Mouse (Mus musculus) layer of hippocampus, adult 8-10 months (tissue): ENCODE data around the gene Tfap4. TPM values are rescaled to one million over a fixed set of nuclear protein-coding genes. Genes with fewer than 3 reads are reported as not detected.

ENCODE experiments used
- DNase-seq, 2 experiments: peaks; one replicate each; pipeline ENCODE4 v3.0.0; 2022; ENCODE audit warnings: low spot score in 2 of 2
- total RNA-seq, 4 experiments: library from RNA; stranded (reverse); gene quantifications; 2 replicates each; pipeline ENCODE4 v1.2.4; 2022

The Tfap4 gene
- total RNA-seq, 4 experiments from 2014 or later: 5.8 to 7.4 (median 7.4) TPM

- no peak for DNase-seq
These were observed 39.0 kb downstream of the Tfap4 start for GRCm38 (mm10) chr16:4520673-4521072.

- DNase-seq: no peak
These were observed 39.8 kb downstream of the Tfap4 start for GRCm38 (mm10) chr16:4519825-4520224.

- DNase-seq: no peak
These were observed 40.5 kb downstream of the Tfap4 start for GRCm38 (mm10) chr16:4519157-4519556.

- DNase-seq: no peak
These were observed 41.7 kb downstream of the Tfap4 start for GRCm38 (mm10) chr16:4517906-4518305.

GRCm38 (mm10) chr16:4514383-4514782 lies 45.3 kb downstream of the Tfap4 start:
- DNase-seq: no peak

- no peak for DNase-seq
These were observed 46.8 kb downstream of the Tfap4 start for GRCm38 (mm10) chr16:4512661-4513438.

- peak in 1 of 2 experiments; percentile 38 for DNase-seq
These were observed 48.3 kb downstream of the Tfap4 start for GRCm38 (mm10) chr16:4511371-4511770.

- no peak for DNase-seq
These were observed 53.5 kb downstream of the Tfap4 start for GRCm38 (mm10) chr16:4506181-4506580.

- no peak for DNase-seq
These were observed 56.2 kb downstream of the Tfap4 start for GRCm38 (mm10) chr16:4503495-4503894.

GRCm38 (mm10) chr16:4502568-4502967 lies 57.1 kb downstream of the Tfap4 start:
- no peak for DNase-seq

- DNase-seq: no peak
These were observed 58.0 kb downstream of the Tfap4 start for GRCm38 (mm10) chr16:4501703-4502102.

- no peak for DNase-seq
These were observed 58.9 kb downstream of the Tfap4 start for GRCm38 (mm10) chr16:4500598-4501385.

- no peak for DNase-seq
These were observed 61.7 kb downstream of the Tfap4 start for GRCm38 (mm10) chr16:4497762-4498607.

GRCm38 (mm10) chr16:4496470-4496869 lies 63.2 kb downstream of the Tfap4 start:
- DNase-seq: no peak

- peak in 1 of 2 experiments; percentile 61 for DNase-seq
These were observed 63.8 kb downstream of the Tfap4 start for GRCm38 (mm10) chr16:4495861-4496260.

Other genes with a start within 250 kb of the Tfap4 start
- gene Adcy9, start 139.4 kb downstream of the Tfap4 start, total RNA-seq: 100 to 1,000 TPM in 2 of 4 experiments, 10 to 100 TPM in 2; 89.1 to 103 (median 99.7) TPM
- 10 to 100 TPM; 10.4 to 14.5 (median 11.2) TPM for gene Srl, start 18.0 kb downstream of the Tfap4 start, total RNA-seq
- gene Glis2, start 34.9 kb upstream of the Tfap4 start, total RNA-seq: 10 to 100 TPM; 10.9 to 18.4 (median 11.9) TPM
- 100 to 1,000 TPM in 1 of 4 experiments, 10 to 100 TPM in 3; 81.5 to 100 (median 89.5) TPM for gene Pam16, start 65.1 kb upstream of the Tfap4 start, total RNA-seq
- gene Vasn, start 80.1 kb upstream of the Tfap4 start, total RNA-seq: 10 to 100 TPM in 1 of 4 experiments, 1 to 10 TPM in 3; 4.8 to 10.2 (median 6.7) TPM
- 10 to 100 TPM; 59.6 to 68.7 (median 64.4) TPM for gene Dnaja3, start 80.1 kb upstream of the Tfap4 start, total RNA-seq
- 100 to 1,000 TPM in 1 of 4 experiments, 10 to 100 TPM in 3; 81.9 to 101 (median 90.3) TPM for gene Coro7, start 119.9 kb upstream of the Tfap4 start, total RNA-seq
- 10 to 100 TPM; 14.3 to 19.6 (median 16.7) TPM for gene Nmral1, start 159.5 kb upstream of the Tfap4 start, total RNA-seq
- 100 to 1,000 TPM in 1 of 4 experiments, 10 to 100 TPM in 3; 94.3 to 102 (median 99.2) TPM for gene Hmox2, start 166.5 kb upstream of the Tfap4 start, total RNA-seq
- 100 to 1,000 TPM; 214 to 244 (median 233) TPM for gene Cdip1, start 230.4 kb upstream of the Tfap4 start, total RNA-seq